Mouse (Mus musculus): Measurements from ENCODE around the gene Cbarp. TPM values are rescaled to one million over a fixed set of nuclear protein-coding genes. Genes with fewer than 3 reads are reported as not detected.

Gene Cbarp
- total and polyA plus RNA-seq, 3 experiments: 0.19 to 2.4 (median 2.3) TPM

GRCm38 (mm10) chr10:80188453-80189024, 47.9 kb upstream of the Cbarp start:
- in situ Hi-C loops (cut with MboI; ENCODE audit: low pct_ligation_motif_present, low pct_unique_long_range_greater_than_20kb, low sequenced_read_pairs) (no loop called here), dilution Hi-C loops (cut with MboI; ENCODE audit: extremely low pct_ligation_motif_present, extremely low pct_unique_long_range_greater_than_20kb, low sequenced_read_pairs) (no loop called here)
- Histone ChIP-seq H3K27ac (ENCODE audit: insufficient read depth, low read depth) (no peak overlapping the region), H3K27me3 (replicated peaks) (peaks cover 79% of the 10 kb centered on the region), H3K4me3 (replicated peaks in 1 of 3; ENCODE audit: low read depth in 2 of 3, low read length in 2 of 3, poor library complexity in 1 of 3) (no peak overlapping the region), H3K36me3 (replicated peaks in 1 of 2; ENCODE audit: control insufficient read depth in 1 of 2, insufficient read depth in 1 of 2, low read length in 1 of 2) (no peaks in the 10 kb centered on the region), H3K4me2 (ENCODE audit: insufficient read depth, low read depth, poor library complexity, severe bottlenecking) (no peak overlapping the region), H3K79me2 (replicated peaks; ENCODE audit: control insufficient read depth, extremely low read depth, insufficient read depth, poor library complexity, severe bottlenecking) (no peaks in the 10 kb centered on the region), H3K9me3 (replicated peaks; ENCODE audit: low read length) (peaks cover 2% of the 10 kb centered on the region), H3K9ac (ENCODE audit: insufficient read depth, low read depth) (no peak overlapping the region), H3K4me1 (ENCODE audit: control insufficient read depth in 1 of 2, insufficient read depth in 2 of 2) (peaks cover 0 to 3% of the 10 kb centered on the region in 2 experiments; a peak in 1 of 4 replicates)
- no peak for DNase-seq (ENCODE audit: extremely low read depth)
- no peak for TF ChIP-seq IRF4 (IDR thresholded peaks at IDR 0.05; ENCODE audit: low read depth, low read length)
- TF ChIP-seq SMC3 (IDR thresholded peaks at IDR 0.05; ENCODE audit: low read depth, low read length): no peak
- TF ChIP-seq TCF12 (IDR thresholded peaks at IDR 0.05; ENCODE audit: low read depth, low read length): no peak
- no peak for TF ChIP-seq BHLHE40 (IDR thresholded peaks at IDR 0.05; ENCODE audit: low read depth, low read length)
- TF ChIP-seq RAD21 (IDR thresholded peaks at IDR 0.05; ENCODE audit: low read depth, low read length): no peak
- no peak for TF ChIP-seq ETS1 (conservative IDR thresholded peaks at IDR 0.05; ENCODE audit: low read depth, low read length)
- no peak for TF ChIP-seq RCOR1 (conservative IDR thresholded peaks at IDR 0.05; ENCODE audit: low read depth, low read length)
- no peak for TF ChIP-seq TBP (conservative IDR thresholded peaks at IDR 0.05; ENCODE audit: low read depth, low read length)
- no peak for TF ChIP-seq MAFK (IDR thresholded peaks at IDR 0.05; ENCODE audit: insufficient replicate concordance, low read length)
- no peak for TF ChIP-seq CTCF (conservative IDR thresholded peaks at IDR 0.05 in 1 of 2, IDR thresholded peaks at IDR 0.05 in 1 of 2; ENCODE audit: low read depth in 2 of 2, low read length in 2 of 2)
- no peak for TF ChIP-seq E2F4 (IDR thresholded peaks at IDR 0.05; ENCODE audit: insufficient replicate concordance, low read depth, low read length)
- TF ChIP-seq ZMIZ1 (IDR thresholded peaks at IDR 0.05; ENCODE audit: low read depth, low read length): no peak
- TF ChIP-seq UBTF (IDR thresholded peaks at IDR 0.05; ENCODE audit: low read depth, low read length): no peak
- TF ChIP-seq ZKSCAN1 (IDR thresholded peaks at IDR 0.05; ENCODE audit: borderline replicate concordance, low read depth, low read length): no peak
- no peak for TF ChIP-seq SIN3A (IDR thresholded peaks at IDR 0.05; ENCODE audit: low read length)
- TF ChIP-seq HCFC1 (IDR thresholded peaks at IDR 0.05; ENCODE audit: low read depth, low read length): no peak
- TF ChIP-seq MYC (IDR thresholded peaks at IDR 0.05; ENCODE audit: low read depth, low read length): no peak
- TF ChIP-seq MXI1 (IDR thresholded peaks at IDR 0.05; ENCODE audit: low read depth, low read length): no peak
- no peak for TF ChIP-seq USF1 (IDR thresholded peaks at IDR 0.05; ENCODE audit: low read depth, low read length)

DNA sequence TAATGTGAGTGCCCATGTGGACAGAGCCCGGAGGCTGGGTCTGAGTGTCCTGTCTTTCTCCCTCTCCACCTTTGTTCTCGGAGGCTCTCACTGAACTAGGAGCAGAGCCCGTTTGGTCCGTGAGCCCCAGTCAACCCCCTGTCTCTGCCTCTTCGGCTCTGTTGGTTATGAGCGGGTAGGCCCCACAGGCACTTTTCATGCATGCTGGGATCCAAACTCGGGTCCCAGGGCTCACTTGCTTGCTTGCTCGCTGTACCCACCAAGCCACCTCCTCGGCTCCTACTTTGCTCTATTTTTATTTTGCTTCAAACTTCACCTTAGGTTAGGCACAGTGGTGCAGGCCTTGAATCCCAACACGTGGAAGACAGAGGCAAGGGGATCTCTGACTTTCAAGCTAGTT, 47.1 kb upstream of the Cbarp start:
- no peak overlapping the region for H3K27ac ChIP-seq (ENCODE audit: insufficient read depth, low read depth)
- no peak overlapping the region for H3K4me3 ChIP-seq (replicated peaks in 1 of 3; ENCODE audit: low read depth in 2 of 3, low read length in 2 of 3, poor library complexity in 1 of 3)
- no peaks in the 10 kb centered on the region for H3K79me2 ChIP-seq (replicated peaks; ENCODE audit: control insufficient read depth, extremely low read depth, insufficient read depth, poor library complexity, severe bottlenecking)
- no peak for DNase-seq (ENCODE audit: extremely low read depth)
- H3K9ac ChIP-seq (ENCODE audit: insufficient read depth, low read depth): no peak overlapping the region
- H3K4me2 ChIP-seq (ENCODE audit: insufficient read depth, low read depth, poor library complexity, severe bottlenecking): no peak overlapping the region
- peaks cover 2% of the 10 kb centered on the region for H3K9me3 ChIP-seq (replicated peaks; ENCODE audit: low read length)
- dilution Hi-C loops (cut with MboI; ENCODE audit: extremely low pct_ligation_motif_present, extremely low pct_unique_long_range_greater_than_20kb, low sequenced_read_pairs): no loop called here
- peaks cover 79% of the 10 kb centered on the region for H3K27me3 ChIP-seq (replicated peaks)
- peaks cover 0 to 3% of the 10 kb centered on the region in 2 experiments; a peak in 1 of 4 replicates for H3K4me1 ChIP-seq (ENCODE audit: control insufficient read depth in 1 of 2, insufficient read depth in 2 of 2)
- TF ChIP-seq CHD2 (IDR thresholded peaks at IDR 0.05; ENCODE audit: low read length) (no peak), SIN3A (IDR thresholded peaks at IDR 0.05; ENCODE audit: low read length) (no peak), TBP (conservative IDR thresholded peaks at IDR 0.05; ENCODE audit: low read depth, low read length) (no peak), IRF4 (IDR thresholded peaks at IDR 0.05; ENCODE audit: low read depth, low read length) (no peak), USF2 (conservative IDR thresholded peaks at IDR 0.05; ENCODE audit: low read depth, low read length) (no peak), ZC3H11A (IDR thresholded peaks at IDR 0.05; ENCODE audit: low read depth, low read length) (no peak), ELF1 (IDR thresholded peaks at IDR 0.05; ENCODE audit: low read depth, low read length) (no peak), RAD21 (IDR thresholded peaks at IDR 0.05; ENCODE audit: low read depth, low read length) (no peak), MYC (IDR thresholded peaks at IDR 0.05; ENCODE audit: low read depth, low read length) (no peak), UBTF (IDR thresholded peaks at IDR 0.05; ENCODE audit: low read depth, low read length) (no peak), USF1 (IDR thresholded peaks at IDR 0.05; ENCODE audit: low read depth, low read length) (no peak), MEF2A (IDR thresholded peaks at IDR 0.05; ENCODE audit: borderline replicate concordance, low read depth, low read length) (no peak), NRF1 (IDR thresholded peaks at IDR 0.05; ENCODE audit: low read depth, low read length) (no peak), MXI1 (IDR thresholded peaks at IDR 0.05; ENCODE audit: low read depth, low read length) (no peak), MAZ (IDR thresholded peaks at IDR 0.05; ENCODE audit: low read depth, low read length) (no peak), POLR2AphosphoS2 (IDR thresholded peaks at IDR 0.05; ENCODE audit: low read depth, low read length) (no peak), CHD1 (IDR thresholded peaks at IDR 0.05; ENCODE audit: low read depth, low read length) (no peak), MAFK (IDR thresholded peaks at IDR 0.05; ENCODE audit: insufficient replicate concordance, low read length) (no peak), HCFC1 (IDR thresholded peaks at IDR 0.05; ENCODE audit: low read depth, low read length) (no peak), JUN (IDR thresholded peaks at IDR 0.05; ENCODE audit: insufficient read depth, low read depth, low read length) (no peak)
- H3K36me3 ChIP-seq (replicated peaks in 1 of 2; ENCODE audit: control insufficient read depth in 1 of 2, insufficient read depth in 1 of 2, low read length in 1 of 2): no peaks in the 10 kb centered on the region
- in situ Hi-C loops (cut with MboI; ENCODE audit: low pct_ligation_motif_present, low pct_unique_long_range_greater_than_20kb, low sequenced_read_pairs): no loop called here
